Mouse (Mus musculus): ENCODE measurements around the gene Cbr1. TPM values are rescaled to one million over a fixed set of nuclear protein-coding genes. Genes with fewer than 3 reads are reported as not detected.
A peak's percentile ranks its signal among the peaks of the same experiment; 100 is the strongest.

Gene Cbr1
- polyA plus RNA-seq, 1 experiment: 18.2 TPM

DNA sequence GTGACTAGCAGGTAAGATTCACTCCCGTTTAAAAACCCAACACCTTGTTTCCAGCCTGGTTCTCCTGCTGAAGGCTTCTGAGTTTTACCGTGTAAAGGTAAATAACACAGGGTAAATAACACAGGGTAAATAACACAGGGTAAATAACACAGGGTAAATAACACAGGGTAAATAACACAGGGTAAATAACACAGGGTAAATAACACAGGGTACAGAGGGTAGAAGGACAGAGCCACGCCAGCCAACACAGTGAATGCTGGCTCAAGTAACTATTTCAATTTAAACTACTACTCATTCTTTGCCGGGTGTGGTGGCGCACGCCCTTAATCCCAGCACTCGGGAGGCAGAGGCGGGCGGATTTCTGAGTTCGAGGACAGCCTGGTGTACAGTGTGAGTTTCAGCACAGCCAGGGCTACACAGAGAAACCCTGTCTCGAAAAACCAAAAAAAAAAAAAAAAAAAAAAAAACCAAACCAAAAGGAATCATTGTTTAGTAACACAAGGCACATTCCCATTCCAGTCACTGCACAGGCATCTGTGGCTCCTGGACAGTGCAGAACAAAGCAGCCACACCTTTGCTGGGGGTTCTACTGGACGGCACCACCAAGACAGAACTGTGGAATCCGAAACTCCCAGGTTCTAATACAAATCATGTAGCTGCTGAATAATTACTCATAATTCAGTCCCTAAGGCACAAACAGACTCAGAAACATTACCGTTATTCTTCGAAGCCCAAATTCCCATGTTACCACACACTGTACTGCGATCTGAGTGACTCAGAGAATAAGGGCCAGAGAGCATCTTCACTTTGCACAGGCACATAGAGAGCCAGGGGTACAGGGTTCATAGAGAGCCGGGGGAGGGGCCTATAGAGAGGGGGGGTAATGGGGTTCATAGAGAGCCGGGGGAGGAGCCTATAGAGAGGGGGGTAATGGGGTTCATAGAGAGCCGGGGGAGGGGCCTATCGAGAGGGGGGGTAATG lies 13.9 kb upstream of the Cbr1 start:
- no peak overlapping the region for H3ac ChIP-seq (ENCODE audit: control insufficient read depth, insufficient read length, low read depth)
- no peak overlapping the region for H3K4me3 ChIP-seq (ENCODE audit: insufficient read depth, poor library complexity, severe bottlenecking)
- H3K27me3 ChIP-seq (ENCODE audit: control insufficient read depth, insufficient read depth, insufficient read length): no peaks in the 10 kb centered on the region
- TF ChIP-seq FOSL1 (IDR thresholded peaks at IDR 0.05; ENCODE audit: insufficient read depth, low read length, poor library complexity, severe bottlenecking) (no peak), USF1 (IDR thresholded peaks at IDR 0.05; ENCODE audit: low read depth) (no peak), MAX (IDR thresholded peaks at IDR 0.05) (no peak), MYOD1 (IDR thresholded peaks at IDR 0.05; ENCODE audit: control insufficient read depth, insufficient read length, low read depth) (no peak), CEBPB (IDR thresholded peaks at IDR 0.05; ENCODE audit: low read depth) (no peak), CTCF (IDR thresholded peaks at IDR 0.05; ENCODE audit: control insufficient read depth, insufficient read depth, insufficient read length) (no peak), MYOG (IDR thresholded peaks at IDR 0.05; ENCODE audit: control insufficient read depth, extremely low read depth, insufficient read length) (no peak)
- peaks cover 5% of the 10 kb centered on the region for H3K36me3 ChIP-seq (ENCODE audit: control insufficient read depth, insufficient read depth)
- H3K79me2 ChIP-seq (ENCODE audit: control insufficient read depth, insufficient read depth): no peaks in the 10 kb centered on the region
- no peaks in the 10 kb centered on the region for H3K79me3 ChIP-seq (ENCODE audit: low read depth)

DNA sequence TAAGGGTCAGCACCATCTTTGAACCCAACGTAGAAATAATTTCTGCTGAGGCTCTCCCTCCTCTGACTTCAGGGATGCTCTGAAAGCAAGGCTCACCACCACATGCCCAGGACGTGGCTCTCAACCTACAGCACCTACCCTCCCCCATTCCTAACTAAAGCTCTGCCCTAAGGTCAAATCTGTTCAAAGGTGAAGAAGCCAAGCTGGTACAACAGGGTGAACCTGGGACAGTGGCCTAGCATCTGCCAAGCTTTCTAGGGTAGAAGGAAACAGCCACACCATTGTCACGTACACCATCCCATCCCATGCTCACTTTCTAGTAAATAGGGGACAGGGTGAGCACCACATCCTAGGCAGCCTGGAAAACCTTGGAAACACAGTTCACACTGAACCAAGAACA lies 12.9 kb upstream of the Cbr1 start:
- TF ChIP-seq FOSL1 (IDR thresholded peaks at IDR 0.05; ENCODE audit: insufficient read depth, low read length, poor library complexity, severe bottlenecking) (no peak), CEBPB (IDR thresholded peaks at IDR 0.05; ENCODE audit: low read depth) (no peak), MYOG (IDR thresholded peaks at IDR 0.05; ENCODE audit: control insufficient read depth, extremely low read depth, insufficient read length) (no peak), USF1 (IDR thresholded peaks at IDR 0.05; ENCODE audit: low read depth) (no peak)
- Histone ChIP-seq H3K27me3 (ENCODE audit: control insufficient read depth, insufficient read depth, insufficient read length) (no peaks in the 10 kb centered on the region), H3K79me3 (ENCODE audit: low read depth) (no peaks in the 10 kb centered on the region), H3K4me3 (ENCODE audit: insufficient read depth, poor library complexity, severe bottlenecking) (no peak overlapping the region), H3K36me3 (ENCODE audit: control insufficient read depth, insufficient read depth) (peaks cover 5% of the 10 kb centered on the region), H3K79me2 (ENCODE audit: control insufficient read depth, insufficient read depth) (no peaks in the 10 kb centered on the region), H3ac (ENCODE audit: control insufficient read depth, insufficient read length, low read depth) (no peak overlapping the region)

- TF ChIP-seq MYOG (IDR thresholded peaks at IDR 0.05; ENCODE audit: control insufficient read depth, extremely low read depth, insufficient read length): no peak
- Histone ChIP-seq H3ac (ENCODE audit: control insufficient read depth, insufficient read length, low read depth) (no peak overlapping the region), H3K4me3 (ENCODE audit: insufficient read depth, poor library complexity, severe bottlenecking) (peak overlapping the region; percentile 2), H3K27me3 (ENCODE audit: control insufficient read depth, insufficient read depth, insufficient read length) (no peaks in the 10 kb centered on the region), H3K36me3 (ENCODE audit: control insufficient read depth, insufficient read depth) (peaks cover 5% of the 10 kb centered on the region), H3K79me2 (ENCODE audit: control insufficient read depth, insufficient read depth) (no peaks in the 10 kb centered on the region), H3K79me3 (ENCODE audit: low read depth) (no peaks in the 10 kb centered on the region)
These were observed 12.2 kb upstream of the Cbr1 start for GRCm38 (mm10) chr16:93593406-93593805.

GRCm38 (mm10) chr16:93594448-93594847 lies 11.2 kb upstream of the Cbr1 start:
- Histone ChIP-seq H3K4me3 (ENCODE audit: insufficient read depth, poor library complexity, severe bottlenecking) (no peak overlapping the region), H3K79me2 (ENCODE audit: control insufficient read depth, insufficient read depth) (no peaks in the 10 kb centered on the region), H3K27me3 (ENCODE audit: control insufficient read depth, insufficient read depth, insufficient read length) (no peaks in the 10 kb centered on the region), H3K36me3 (ENCODE audit: control insufficient read depth, insufficient read depth) (peaks cover 5% of the 10 kb centered on the region), H3K79me3 (ENCODE audit: low read depth) (no peaks in the 10 kb centered on the region), H3ac (ENCODE audit: control insufficient read depth, insufficient read length, low read depth) (no peak overlapping the region)
- TF ChIP-seq CTCF (IDR thresholded peaks at IDR 0.05; ENCODE audit: control insufficient read depth, insufficient read depth, insufficient read length) (no peak), USF1 (IDR thresholded peaks at IDR 0.05; ENCODE audit: low read depth) (no peak), MYOG (IDR thresholded peaks at IDR 0.05; ENCODE audit: control insufficient read depth, extremely low read depth, insufficient read length) (no peak), MYOD1 (IDR thresholded peaks at IDR 0.05; ENCODE audit: control insufficient read depth, insufficient read length, low read depth) (no peak), FOSL1 (IDR thresholded peaks at IDR 0.05; ENCODE audit: insufficient read depth, low read length, poor library complexity, severe bottlenecking) (no peak), CEBPB (IDR thresholded peaks at IDR 0.05; ENCODE audit: low read depth) (no peak), MAX (IDR thresholded peaks at IDR 0.05) (no peak)

DNA sequence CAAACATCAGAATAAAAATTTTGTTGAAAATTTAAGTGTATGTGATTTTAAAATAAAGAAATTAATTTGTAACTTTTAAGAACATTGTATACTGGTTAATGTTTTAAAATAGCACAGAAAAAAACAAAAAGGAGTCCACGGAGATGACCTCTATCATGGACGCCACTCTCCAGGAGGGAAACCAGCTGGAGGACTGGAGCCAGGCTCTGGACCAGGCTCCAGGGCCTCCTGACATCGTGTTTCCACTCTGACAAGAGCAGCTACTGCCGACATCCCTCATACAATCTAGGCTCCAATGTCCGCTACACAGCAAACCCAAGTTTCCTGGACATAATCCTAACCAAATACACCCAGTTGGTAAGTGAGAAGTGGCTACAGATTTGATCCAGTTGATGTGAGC lies 9.9 kb upstream of the Cbr1 start:
- H3K36me3 ChIP-seq (ENCODE audit: control insufficient read depth, insufficient read depth): no peaks in the 10 kb centered on the region

DNA sequence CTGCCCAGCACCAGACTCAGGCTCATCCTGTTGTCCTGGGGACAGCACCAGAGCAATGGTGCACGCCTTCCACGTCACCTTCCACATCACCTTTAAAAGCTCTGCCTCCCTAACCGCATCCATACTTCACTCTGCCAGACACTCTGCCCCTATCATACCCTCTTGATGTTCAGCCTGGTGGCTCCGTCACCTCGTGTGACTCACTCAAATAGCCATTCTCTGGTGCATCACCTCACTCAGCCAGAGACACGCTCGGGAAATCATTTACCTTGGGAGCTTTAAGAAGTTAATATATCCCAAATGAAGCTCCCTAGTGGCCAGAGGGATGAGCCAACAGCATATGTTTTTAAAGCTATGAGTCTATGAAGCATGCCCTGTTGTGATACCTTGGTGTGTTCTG lies 8.8 kb upstream of the Cbr1 start:
- no peak overlapping the region for H3K4me3 ChIP-seq (ENCODE audit: insufficient read depth, poor library complexity, severe bottlenecking)
- TF ChIP-seq FOSL1 (IDR thresholded peaks at IDR 0.05; ENCODE audit: insufficient read depth, low read length, poor library complexity, severe bottlenecking) (no peak), MYOD1 (IDR thresholded peaks at IDR 0.05; ENCODE audit: control insufficient read depth, insufficient read length, low read depth) (no peak), CEBPB (IDR thresholded peaks at IDR 0.05; ENCODE audit: low read depth) (no peak), USF1 (IDR thresholded peaks at IDR 0.05; ENCODE audit: low read depth) (no peak)
- no peaks in the 10 kb centered on the region for H3K79me2 ChIP-seq (ENCODE audit: control insufficient read depth, insufficient read depth)
- no peaks in the 10 kb centered on the region for H3K36me3 ChIP-seq (ENCODE audit: control insufficient read depth, insufficient read depth)
- no peak overlapping the region for H3ac ChIP-seq (ENCODE audit: control insufficient read depth, insufficient read length, low read depth)
- no peaks in the 10 kb centered on the region for H3K27me3 ChIP-seq (ENCODE audit: control insufficient read depth, insufficient read depth, insufficient read length)
- no peaks in the 10 kb centered on the region for H3K79me3 ChIP-seq (ENCODE audit: low read depth)

More for the DNA sequence above, 9.9 kb upstream of the Cbr1 start:
- Histone ChIP-seq H3ac (ENCODE audit: control insufficient read depth, insufficient read length, low read depth) (no peak overlapping the region), H3K27me3 (ENCODE audit: control insufficient read depth, insufficient read depth, insufficient read length) (no peaks in the 10 kb centered on the region), H3K79me2 (ENCODE audit: control insufficient read depth, insufficient read depth) (no peaks in the 10 kb centered on the region), H3K4me3 (ENCODE audit: insufficient read depth, poor library complexity, severe bottlenecking) (no peak overlapping the region), H3K79me3 (ENCODE audit: low read depth) (no peaks in the 10 kb centered on the region)
- TF ChIP-seq CEBPB (IDR thresholded peaks at IDR 0.05; ENCODE audit: low read depth): no peak
- no peak for TF ChIP-seq MYOD1 (IDR thresholded peaks at IDR 0.05; ENCODE audit: control insufficient read depth, insufficient read length, low read depth)
- no peak for TF ChIP-seq MYOG (IDR thresholded peaks at IDR 0.05; ENCODE audit: control insufficient read depth, extremely low read depth, insufficient read length)
- no peak for TF ChIP-seq CTCF (IDR thresholded peaks at IDR 0.05; ENCODE audit: control insufficient read depth, insufficient read depth, insufficient read length)
- TF ChIP-seq MAX (IDR thresholded peaks at IDR 0.05): no peak
- TF ChIP-seq FOSL1 (IDR thresholded peaks at IDR 0.05; ENCODE audit: insufficient read depth, low read length, poor library complexity, severe bottlenecking): no peak
- TF ChIP-seq USF1 (IDR thresholded peaks at IDR 0.05; ENCODE audit: low read depth): no peak

Data from C2C12 (cell line).